Mouse (Mus musculus) gastrocnemius, postnatal 25 days (tissue): Measurements from ENCODE around the gene Pm20d1. TPM values are rescaled to one million over a fixed set of nuclear protein-coding genes. Genes with fewer than 3 reads are reported as not detected.

ENCODE experiments used
- DNase-seq: peaks from one replicate; pipeline ENCODE4 v3.0.0; 2022
- long read RNA-seq, 2 experiments: library from polyadenylated mRNA; stranded (forward); transcript quantifications; one replicate each; pipeline ENCODE4 v2.0.0; 2021
- total RNA-seq, 2 experiments: library from RNA; stranded (reverse); gene quantifications; 1 replicate in 1 of 2; 2 replicates in 1 of 2; pipeline ENCODE4 v1.2.3; 2021

Gene Pm20d1
- 1 to 10 TPM in 1 of 2 experiments, under 1 TPM in 1; 0.82 to 1.3 TPM for total RNA-seq
- long read RNA-seq, experiment 1, full-length matches to known transcripts = 1 of 1 reads
- long read RNA-seq, experiment 1, partial matches to known transcripts = 0 of 1 reads
- long read RNA-seq, experiment 1, other reads (novel, unspliced or antisense) = 0 of 1 reads
- long read RNA-seq, experiment 2, full-length matches to known transcripts = 1 of 1 reads
- long read RNA-seq, experiment 2, partial matches to known transcripts = 0 of 1 reads
- long read RNA-seq, experiment 2, other reads (novel, unspliced or antisense) = 0 of 1 reads

GRCm38 (mm10) chr1:131797202-131797909 lies at the start of gene Pm20d1:
Gene Pm20d1, plus strand, starts transcription at chr1:131797381.
- peak; percentile 45 for DNase-seq

GRCm38 (mm10) chr1:131747761-131748160 lies 49.4 kb upstream of the Pm20d1 start:
- no peak for DNase-seq

- no peak for DNase-seq
Measured at GRCm38 (mm10) chr1:131748636-131749035, 48.5 kb upstream of the Pm20d1 start.

GRCm38 (mm10) chr1:131749706-131750545 lies 47.3 kb upstream of the Pm20d1 start:
- DNase-seq = no peak

GRCm38 (mm10) chr1:131751181-131751890 lies 45.8 kb upstream of the Pm20d1 start:
- DNase-seq = peak; percentile 47

DNA sequence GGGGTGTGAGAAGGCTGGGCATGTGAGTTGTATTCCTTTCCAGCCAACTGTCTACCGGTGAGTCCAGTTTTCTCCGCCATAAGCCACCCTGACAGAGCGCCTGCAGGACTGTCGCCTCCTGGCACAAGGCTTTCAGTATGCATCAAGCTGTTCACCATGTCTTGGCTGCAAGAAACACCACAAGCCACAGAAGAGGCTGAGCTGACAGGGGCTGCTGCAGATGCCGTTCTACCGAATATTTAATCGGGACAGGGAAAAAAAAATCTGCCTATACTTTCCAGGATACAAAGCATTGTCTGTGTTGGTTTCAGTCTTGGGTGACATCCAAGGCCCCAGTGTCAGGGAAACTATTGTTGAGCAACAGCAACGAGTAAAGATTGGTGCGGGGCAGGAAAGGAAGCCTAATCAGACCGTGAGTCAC lies 45.3 kb upstream of the Pm20d1 start:
- no peak for DNase-seq

DNA sequence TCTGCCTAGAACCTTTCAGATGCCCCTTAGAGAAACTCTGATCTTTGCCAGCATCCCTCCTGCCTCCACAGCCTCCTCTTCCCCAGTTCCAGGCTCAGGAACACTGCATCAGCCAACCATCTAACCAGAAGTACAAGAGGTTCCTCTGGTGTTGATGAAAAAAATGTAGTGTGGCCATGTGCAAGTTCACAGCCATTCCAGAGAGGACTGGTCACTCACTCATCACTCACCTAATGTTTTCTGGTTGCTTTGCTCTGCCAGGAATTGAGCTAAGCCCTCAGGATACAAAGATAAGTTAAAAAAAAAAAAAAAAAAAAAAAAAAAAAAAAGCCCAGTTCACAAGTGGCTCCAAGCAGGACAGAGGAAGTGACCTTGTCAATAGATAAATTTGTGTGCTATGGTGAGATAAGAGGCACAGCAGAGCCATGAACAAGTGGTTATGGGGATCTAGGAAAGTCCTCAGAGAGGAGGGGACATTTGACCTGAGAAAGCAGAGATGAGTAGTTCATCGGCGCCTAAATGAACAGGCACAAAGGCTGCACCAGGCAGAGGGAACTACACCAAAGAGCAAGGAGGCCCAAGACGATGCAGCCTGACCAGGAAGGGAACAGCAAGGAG lies 42.9 kb upstream of the Pm20d1 start:
- DNase-seq = no peak

DNA sequence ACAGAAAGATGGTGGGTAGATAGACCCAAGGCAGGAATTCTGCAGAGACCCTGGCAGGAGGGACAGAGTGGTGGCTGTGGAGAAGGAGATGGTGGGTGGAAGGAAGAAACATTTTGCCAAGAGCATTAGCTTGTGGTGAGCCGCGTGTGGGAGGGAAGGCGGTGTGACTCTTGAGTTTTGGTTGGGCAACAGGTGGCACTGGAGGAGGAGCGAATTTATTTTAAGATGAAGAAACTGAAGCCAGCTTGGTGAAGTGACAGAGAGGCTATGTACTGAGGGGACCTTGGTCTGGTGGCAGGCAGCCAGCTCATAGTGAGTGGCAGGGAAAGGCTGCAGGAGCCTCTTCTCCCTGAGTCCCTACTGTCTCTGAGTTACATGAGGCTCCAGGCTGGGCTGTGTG lies 42.3 kb upstream of the Pm20d1 start:
- DNase-seq = peak; percentile 74

DNA sequence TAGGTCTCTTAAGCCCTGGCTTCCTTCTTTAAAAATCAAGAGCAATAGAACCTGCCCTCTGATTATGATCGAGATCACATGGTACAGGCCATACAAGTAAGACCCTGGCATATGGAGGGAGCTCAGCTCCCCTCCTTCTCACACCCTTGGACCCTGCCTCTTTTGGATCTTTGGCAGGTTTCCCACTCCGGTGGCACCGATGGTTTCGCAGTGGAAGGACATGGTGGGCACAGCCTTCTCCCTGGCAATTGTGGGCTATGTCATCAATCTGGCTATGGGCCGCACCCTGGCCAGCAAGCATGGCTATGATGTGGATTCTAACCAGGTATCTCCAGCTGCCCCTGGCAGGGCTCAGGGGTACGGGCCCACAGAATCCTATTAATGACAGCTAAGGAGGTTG lies 40.0 kb upstream of the Pm20d1 start:
- no peak for DNase-seq

GRCm38 (mm10) chr1:131758796-131759195 lies 38.4 kb upstream of the Pm20d1 start:
- DNase-seq = no peak

DNA sequence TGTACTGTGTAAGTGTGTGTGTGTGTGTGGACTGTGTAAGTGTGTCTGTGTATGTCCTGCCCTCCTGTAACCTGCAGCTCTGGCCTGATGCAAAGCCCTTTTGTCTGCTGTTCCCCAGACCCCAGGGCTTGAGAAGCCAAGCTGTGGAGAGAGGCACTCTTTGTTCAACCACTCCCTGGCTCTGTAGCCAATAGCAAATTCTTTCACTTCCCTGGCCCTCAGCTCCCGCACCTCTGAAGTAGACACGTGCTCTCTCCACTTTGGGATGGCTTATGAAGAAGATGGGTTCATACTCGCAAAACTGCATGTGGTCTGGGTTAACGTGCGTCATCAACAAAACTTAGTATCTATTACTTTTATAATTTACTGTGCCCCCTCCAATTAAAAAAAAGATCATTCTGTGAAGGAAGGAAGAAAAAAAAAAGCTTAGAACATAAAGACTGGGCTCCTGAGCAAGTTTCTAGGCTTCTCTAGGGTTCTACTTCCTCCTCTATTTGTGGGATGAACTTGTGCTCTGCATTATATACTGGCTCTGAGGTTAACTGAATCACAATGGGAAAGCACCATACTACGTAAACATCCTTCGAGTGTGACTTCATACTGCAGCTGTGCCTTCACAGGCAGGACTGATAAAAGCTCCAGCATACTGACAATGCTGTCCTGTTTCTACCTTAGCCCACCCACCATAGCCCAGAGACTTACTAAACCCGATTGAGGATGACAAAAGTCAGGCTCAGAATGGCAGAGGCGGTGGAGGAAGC lies 37.3 kb upstream of the Pm20d1 start:
- DNase-seq = no peak

GRCm38 (mm10) chr1:131760428-131760820 lies 36.8 kb upstream of the Pm20d1 start:
- no peak for DNase-seq

DNA sequence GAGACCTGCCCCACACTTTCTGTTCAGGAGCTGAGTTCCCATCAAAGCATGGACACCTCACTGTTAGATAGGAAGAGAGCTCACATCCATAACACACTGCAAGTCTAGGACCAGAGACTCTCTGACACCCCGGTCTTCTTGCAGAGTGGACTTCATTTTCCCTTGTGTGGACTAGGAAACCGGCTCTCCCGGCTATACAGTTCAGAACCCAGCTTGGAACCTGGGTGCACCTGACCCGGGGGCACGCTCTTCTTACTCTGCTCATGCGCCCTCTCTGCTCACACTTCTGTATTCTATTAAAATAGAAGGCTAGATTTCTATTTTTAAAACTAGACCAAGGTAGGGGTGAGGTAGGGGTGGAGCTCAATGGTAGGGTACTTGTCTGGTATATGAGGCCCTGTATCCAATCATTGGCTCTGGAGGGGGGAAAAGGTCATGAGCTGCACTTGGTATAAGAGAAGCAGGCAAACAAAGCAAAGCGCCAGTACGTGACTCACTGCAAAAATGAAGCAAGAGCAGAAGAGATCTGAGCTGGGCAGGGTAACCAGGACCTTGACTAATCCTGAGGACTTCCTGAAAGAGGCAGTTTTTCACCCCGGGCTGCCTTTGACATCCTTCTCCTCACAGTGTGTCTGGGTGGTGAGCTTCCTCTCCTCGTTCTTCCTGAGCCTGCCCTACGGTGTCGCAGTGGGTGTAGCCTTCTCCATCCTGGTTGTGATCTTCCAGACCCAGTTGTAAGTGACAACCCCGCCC lies 35.9 kb upstream of the Pm20d1 start:
- DNase-seq = no peak

GRCm38 (mm10) chr1:131763683-131764082 lies 33.5 kb upstream of the Pm20d1 start:
- no peak for DNase-seq

GRCm38 (mm10) chr1:131764581-131765338 lies 32.4 kb upstream of the Pm20d1 start:
- no peak for DNase-seq

- peak; percentile 48 for DNase-seq
Measured at GRCm38 (mm10) chr1:131765357-131766001, 31.7 kb upstream of the Pm20d1 start.

- DNase-seq = no peak
Measured at GRCm38 (mm10) chr1:131769296-131769695, 27.9 kb upstream of the Pm20d1 start.

DNA sequence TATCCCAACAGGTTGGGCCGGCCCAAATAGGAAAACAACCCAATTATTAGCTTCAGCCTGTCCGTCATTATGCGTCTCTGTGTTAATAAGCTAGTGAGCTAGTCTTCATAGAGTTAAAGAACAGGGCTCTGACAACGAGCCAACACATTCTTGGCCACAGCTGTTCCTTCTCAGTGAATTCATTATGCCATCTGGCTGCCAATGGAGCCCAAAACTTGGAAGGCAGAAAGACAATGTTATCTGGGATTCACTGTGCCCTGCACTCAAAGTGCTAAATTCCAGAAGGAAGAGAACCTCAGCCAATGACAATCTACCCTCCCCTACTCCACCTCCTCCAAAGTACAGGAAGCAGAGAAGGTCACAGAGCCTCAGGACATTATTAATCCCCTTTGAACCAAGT lies 26.5 kb upstream of the Pm20d1 start:
- peak; percentile 19 for DNase-seq

- no peak for DNase-seq
Measured at GRCm38 (mm10) chr1:131771440-131771839, 25.7 kb upstream of the Pm20d1 start.
